Mouse (Mus musculus) G1E-ER4 (cell line): ENCODE measurements around the gene Rac2. TPM values are rescaled to one million over a fixed set of nuclear protein-coding genes. Genes with fewer than 3 reads are reported as not detected.
A peak's percentile ranks its signal among the peaks of the same experiment; 100 is the strongest.

Source experiments
- GATA1 ChIP-seq: IDR thresholded peaks from one replicate; pipeline ENCODE4 v1.8.0; 2012; ENCODE audit warnings: low read length, inconsistent platforms
- polyA plus RNA-seq: library from polyadenylated mRNA; stranded (reverse); fragments of >175 nt; gene quantifications from 2 replicates; pipeline ENCODE4 v1.2.3, GENCODE M21; 2012

The Rac2 gene
- polyA plus RNA-seq, 1 experiment, result 435 TPM

DNA sequence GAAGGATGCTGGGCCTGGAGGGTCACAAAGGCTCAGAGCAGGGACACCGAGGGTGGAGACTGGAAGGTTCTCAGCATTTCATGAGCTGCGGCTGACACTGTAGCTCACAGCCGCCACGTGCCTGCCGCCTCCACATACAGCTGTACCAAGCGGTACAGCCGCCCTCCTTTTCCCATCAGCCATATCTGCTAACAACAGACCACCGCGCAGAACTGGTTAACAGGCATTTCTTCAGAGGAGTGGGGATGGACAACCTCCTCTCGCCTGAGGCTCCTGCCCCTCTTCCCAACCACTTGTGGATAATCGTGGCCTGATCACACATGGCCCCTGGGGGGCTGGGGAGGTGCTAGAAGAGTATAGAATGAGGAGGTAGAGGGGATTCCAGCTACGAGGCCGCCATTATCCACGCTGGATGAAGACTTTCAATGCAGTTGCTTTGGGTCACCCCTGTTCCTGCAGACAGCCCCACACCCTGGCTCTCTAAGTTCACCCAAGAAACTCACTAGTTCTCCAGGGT lies 19.9 kb upstream of the Rac2 start:
- TF ChIP-seq GATA1, result no peak

GRCm38 (mm10) chr15:78591680-78592451 lies 19.3 kb upstream of the Rac2 start:
- no peak for TF ChIP-seq GATA1

GRCm38 (mm10) chr15:78590785-78591184 lies 18.2 kb upstream of the Rac2 start:
- TF ChIP-seq GATA1, result no peak

GRCm38 (mm10) chr15:78589936-78590335 lies 17.4 kb upstream of the Rac2 start:
- no peak for TF ChIP-seq GATA1

DNA sequence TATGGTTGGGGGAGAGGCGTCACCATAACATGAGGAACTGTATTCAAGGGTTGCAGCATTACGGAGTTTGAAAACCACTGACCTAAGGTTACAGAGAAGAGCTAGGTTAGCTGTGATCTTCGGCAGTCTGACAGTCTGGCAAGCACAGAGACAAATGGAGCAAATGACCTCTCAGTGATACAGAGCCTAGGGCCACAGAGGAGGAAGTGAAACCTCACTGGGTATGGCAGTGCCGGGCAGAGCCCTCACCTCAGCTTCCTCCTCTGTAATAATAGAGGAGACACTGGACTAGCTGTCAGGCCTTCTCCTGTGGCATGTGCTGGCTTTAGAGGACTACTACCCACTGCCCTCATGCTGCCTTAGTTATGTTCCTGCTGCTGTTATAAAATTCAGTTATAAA lies 16.3 kb upstream of the Rac2 start:
- TF ChIP-seq GATA1, result no peak

DNA sequence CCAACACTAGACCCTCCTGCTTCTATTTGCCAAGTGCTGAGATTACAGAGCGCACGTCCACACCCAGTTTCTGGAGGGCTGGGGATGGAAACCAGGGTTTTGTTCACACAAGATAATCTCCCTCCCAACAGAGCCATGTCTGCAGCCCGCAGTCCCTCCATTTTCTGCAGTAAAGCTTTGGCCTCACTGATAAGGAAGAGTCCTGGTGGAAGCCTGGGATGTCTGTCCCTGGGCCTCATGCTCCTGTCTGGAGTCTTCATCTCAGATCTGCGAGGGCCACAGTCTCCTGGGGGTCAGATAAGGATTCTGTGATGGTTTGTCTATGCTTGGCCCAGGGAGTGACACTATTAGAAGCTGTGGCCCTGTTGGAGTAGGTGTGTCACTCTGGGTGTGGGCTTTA lies 15.5 kb upstream of the Rac2 start:
- TF ChIP-seq GATA1, result no peak

DNA sequence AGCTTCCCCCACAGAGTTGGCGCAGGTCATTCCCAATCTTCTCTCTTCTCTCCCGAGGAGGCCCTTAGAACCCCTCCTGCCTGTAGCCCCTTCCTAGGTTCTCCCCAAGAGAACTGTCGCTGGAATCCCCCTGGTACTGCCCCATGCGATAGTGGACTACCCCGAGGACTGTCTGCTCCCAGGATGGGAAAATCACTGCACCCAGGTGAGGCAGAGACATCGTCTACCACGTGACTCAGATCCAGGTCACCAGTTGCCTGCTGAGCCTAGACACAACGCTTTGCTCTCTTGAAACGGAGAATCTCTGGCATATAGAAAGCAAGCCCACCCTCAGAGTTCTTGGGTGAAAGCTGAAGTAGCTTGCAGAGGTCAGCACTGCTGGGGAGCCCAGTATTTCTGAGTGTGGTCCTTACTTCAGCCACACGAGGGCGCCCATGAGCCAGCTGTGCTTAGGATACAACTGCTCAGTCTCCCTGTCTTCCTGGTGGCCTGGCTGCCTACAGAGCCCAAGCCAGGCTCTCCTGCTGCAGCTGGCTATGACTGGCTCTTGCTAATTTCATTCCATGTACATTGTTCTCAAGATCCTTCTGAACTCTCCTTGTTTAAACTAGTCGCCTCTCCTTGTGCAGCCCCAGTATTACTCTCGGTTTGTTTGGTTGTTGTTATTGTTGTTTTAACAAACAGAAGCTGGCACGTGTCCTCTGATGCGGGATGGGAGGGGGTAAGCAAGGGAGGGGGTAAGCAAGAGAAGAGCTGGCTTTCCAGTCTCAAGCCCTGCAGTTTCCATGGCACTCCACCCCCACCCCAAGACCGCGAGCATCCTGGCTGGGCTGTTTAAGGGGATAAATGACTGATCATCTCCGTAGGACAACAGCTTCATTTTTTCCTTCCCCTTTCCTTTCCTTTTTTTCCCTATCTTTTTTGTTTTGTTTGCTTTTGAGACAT lies 14.7 kb upstream of the Rac2 start:
- TF ChIP-seq GATA1, result no peak

- no peak for TF ChIP-seq GATA1
Measured at GRCm38 (mm10) chr15:78585404-78585803, 12.8 kb upstream of the Rac2 start.

- no peak for TF ChIP-seq GATA1
Measured at GRCm38 (mm10) chr15:78583352-78583751, 10.8 kb upstream of the Rac2 start.

- no peak for TF ChIP-seq GATA1
Measured at GRCm38 (mm10) chr15:78576284-78576810, 3.8 kb upstream of the Rac2 start.

DNA sequence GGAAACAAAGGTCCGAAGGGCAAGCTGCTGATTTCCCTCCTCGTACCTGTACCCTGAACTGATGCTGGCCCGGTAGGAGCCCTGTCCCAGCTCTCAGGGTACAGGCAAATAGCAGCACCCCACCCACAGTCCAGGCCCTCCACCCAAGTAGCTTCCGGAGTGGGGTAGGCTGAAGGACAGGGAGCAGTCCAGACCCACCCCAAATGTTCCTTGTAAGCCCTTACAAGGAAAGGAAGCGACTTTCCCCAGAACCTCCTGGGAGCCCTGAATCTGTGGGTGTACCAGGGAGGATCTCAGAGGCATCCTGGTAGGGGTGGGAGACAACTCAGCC lies 348 bp downstream of the Rac2 start:
- no peak for TF ChIP-seq GATA1

DNA sequence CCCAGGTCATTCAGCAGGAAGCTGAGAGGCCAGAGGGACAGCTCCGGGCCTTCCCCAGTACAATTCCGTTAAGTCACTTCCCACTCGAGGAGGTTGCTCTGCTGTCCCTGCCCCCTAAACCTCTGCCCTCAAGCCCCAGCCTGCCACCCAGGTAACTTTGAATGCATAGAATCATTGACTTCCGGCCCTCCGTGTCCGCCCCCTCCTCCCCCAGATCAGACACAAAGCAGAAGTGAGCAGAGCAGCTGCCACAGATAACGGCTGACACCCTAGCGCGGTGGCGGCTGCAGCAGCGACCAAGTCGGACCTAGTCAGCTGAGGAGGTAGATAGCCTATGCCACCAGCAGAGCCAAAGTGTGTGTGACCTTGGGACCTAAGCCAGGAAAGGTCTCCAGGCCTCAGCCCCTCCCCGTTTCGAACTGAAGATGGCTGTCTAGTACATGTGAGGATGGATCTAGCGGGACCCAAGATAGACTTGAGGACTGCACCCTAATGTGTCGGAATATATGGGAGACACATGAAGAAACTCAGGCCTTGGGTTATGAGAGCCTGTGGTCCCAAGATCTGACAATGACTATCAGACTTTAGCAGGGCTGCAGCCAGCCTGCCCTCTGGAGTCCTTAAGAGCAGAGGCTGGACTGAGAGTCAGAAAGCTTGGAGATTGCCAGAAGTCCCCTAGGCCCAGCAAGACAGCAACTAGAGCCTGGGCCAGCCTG lies 871 bp downstream of the Rac2 start:
- peak; percentile 65 for TF ChIP-seq GATA1

GRCm38 (mm10) chr15:78570170-78570569 lies 2.4 kb downstream of the Rac2 start:
- TF ChIP-seq GATA1, result no peak

- TF ChIP-seq GATA1, result no peak
Measured at GRCm38 (mm10) chr15:78567608-78568120, 4.9 kb downstream of the Rac2 start.

DNA sequence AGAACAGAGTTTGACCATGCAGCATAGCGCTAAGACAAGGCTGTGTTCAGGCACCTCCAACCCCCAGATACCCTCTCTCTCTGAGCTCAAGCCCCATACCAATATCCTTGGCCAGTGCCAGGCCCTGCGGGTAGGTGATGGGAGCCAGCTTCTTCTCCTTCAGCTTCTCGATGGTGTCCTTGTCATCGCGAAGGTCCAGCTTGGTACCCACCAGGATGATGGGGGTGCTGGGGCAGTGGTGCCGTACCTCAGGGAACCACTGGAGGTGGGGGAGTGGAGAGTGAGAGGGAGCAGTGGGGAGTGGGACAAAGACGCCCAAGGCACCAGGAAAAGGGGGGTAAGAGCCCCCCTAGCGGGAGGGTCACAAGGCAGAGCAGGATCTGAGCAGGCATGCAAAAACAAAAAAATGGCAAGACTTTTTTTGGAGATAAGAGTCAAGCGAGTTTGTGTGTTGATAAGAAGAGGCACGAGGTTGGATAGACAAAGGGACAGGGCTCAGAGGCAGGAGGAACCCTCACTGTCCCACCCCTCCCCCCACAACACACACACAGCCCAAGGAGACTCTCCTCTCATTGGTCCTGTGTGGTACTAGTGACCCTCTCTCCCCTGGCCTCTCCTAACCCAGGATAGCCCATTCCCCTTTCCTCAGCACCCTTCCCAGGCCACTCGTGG lies 7.7 kb downstream of the Rac2 start:
- peak; percentile 34 for TF ChIP-seq GATA1
